Comparison of ENCODE assay signal across 24 mouse cellular contexts in genomic region chr5:112486415-112486814, GRCm38 (mm10). TPM values are rescaled to one million over a fixed set of nuclear protein-coding genes. Genes with fewer than 3 reads are reported as not detected.
DNase-seq lines count a peak whose midpoint lies in the region; ATAC-seq and TF ChIP-seq lines count a peak whose summit lies in the region.
"Had no signal": no experiment of that assay in that cellular context is flagged by ENCODE, and none has a peak within 500 bp of the region (broad histone marks: within the 10 kb centered on the region; RNA-seq: fewer than 3 reads in every experiment).

No protein-coding gene starts in this region.

- no peak overlapping the region for H3K4me3 ChIP-seq in lung, adult 2 months (replicated peaks; ENCODE audit: extremely low read depth, low read depth, low read length)
- H3K4me3 ChIP-seq: embryonic facial prominence, embryonic 13.5 days; left cerebral cortex, adult 2 months; limb, embryonic 12.5 days; midbrain, embryonic 12.5 days; neural tube, embryonic 15.5 days had no signal

- intact Hi-C loops in heart, postnatal 14 days (cut with DNase I) = no loop called here

- DNase-seq in adrenal gland, adult (ENCODE audit: inconsistent age in 2 of 2, low spot score in 1 of 2) = peak; percentile 51 to 59
- DNase-seq in adrenal gland, postnatal 4 days (ENCODE audit: low spot score in 2 of 2) = no peak
- peak; percentile 7 to 38 for DNase-seq in heart, adult 18-20 months
- DNase-seq in heart, postnatal 14 days = no peak
- DNase-seq in lung, postnatal 36 days = peak; percentile 34
- DNase-seq in lung, adult 2 months = no peak
- DNase-seq in spleen, postnatal 4 days (ENCODE audit: low spot score in 2 of 2) = no peak
- DNase-seq: gastrocnemius, postnatal 25 days; retina, postnatal 1 day had no signal

- no peak for TF ChIP-seq CTCF in lung, adult 2 months (IDR thresholded peaks at IDR 0.05; ENCODE audit: insufficient read depth, low read length)

- no peak for ATAC-seq in granulocyte monocyte progenitor cell, adult 5-6 weeks (replicated peaks; ENCODE audit: poor library complexity, severe bottlenecking)
- ATAC-seq: activated CD4-positive, CD25-positive, alpha-beta regulatory T cell, adult 4 months had no signal

- 43% methylated on average over 5 of the region's 5 CpGs for WGBS in lung, adult 2 months

- H3K4me1 ChIP-seq in lung, adult 2 months (ENCODE audit: control insufficient read depth, insufficient read depth, low read length) = no peaks in the 10 kb centered on the region

- TF ChIP-seq POLR2A in lung, adult 2 months (IDR thresholded peaks at IDR 0.05; ENCODE audit: borderline replicate concordance, extremely low read depth, low read depth, low read length) = no peak

RNA-seq across cellular contexts. Expression of gene Gm6588, which starts 37.2 kb away (rescaled TPM):
- not detected for total RNA-seq in adrenal gland, postnatal 4 days (2021)
- total RNA-seq in heart, adult 18-20 months (2021) = not detected
- total RNA-seq in heart, postnatal 14 days (2021) = not detected
- not detected in 2 replicates for polyA plus RNA-seq in lung, adult 2 months (2012; rRNA removed)
- not detected in 2 replicates for total RNA-seq in granulocyte monocyte progenitor cell, adult 5-6 weeks (2014; fragmentation: Nextera tagmentation)
- not detected in 2 replicates for total RNA-seq in granulocyte monocyte progenitor cell, adult 5-6 weeks (2017)
- total RNA-seq: CH12.LX; common myeloid progenitor, adult 5-6 weeks; gastrocnemius, postnatal 25 days; left cerebral cortex, adult 2 months had no signal
- polyA plus RNA-seq: activated CD4-positive, CD25-positive, alpha-beta regulatory T cell, adult 4 months; heart, postnatal 0 days; large intestine, adult 2 months; limb, embryonic 12.5 days; liver, embryonic 14.5 days; macrophage; stomach, embryonic 14.5 days; thymus, postnatal 0 days had no signal

Comparison
In these comparisons a context has a peak if more than half of its experiments do, and no peak if none do; other contexts are left out.
1. DNase-seq: peak in adrenal gland, adult (2 of 2), heart, adult 18-20 months (2 of 2) and lung, postnatal 36 days (single experiment); none in adrenal gland, postnatal 4 days (0 of 2), heart, postnatal 14 days (0 of 2), lung, adult 2 months (single experiment) and spleen, postnatal 4 days (0 of 2).